Mouse (Mus musculus) embryo, embryonic 10.5 days (tissue): ENCODE measurements at regions not wholly inside any gene's neighbourhood (a gene's known extent, or its start where the extent isn't known, plus 50 kb on each side); places are given as distances from the start of the nearest gene placed in this dataset.
A peak's percentile ranks its signal among the peaks of the same experiment; 100 is the strongest.

Experiments used
- DNase-seq: peaks from one replicate; pipeline ENCODE4 v3.0.0-alpha.2; 2015; ENCODE audit warnings: low spot score

DNA sequence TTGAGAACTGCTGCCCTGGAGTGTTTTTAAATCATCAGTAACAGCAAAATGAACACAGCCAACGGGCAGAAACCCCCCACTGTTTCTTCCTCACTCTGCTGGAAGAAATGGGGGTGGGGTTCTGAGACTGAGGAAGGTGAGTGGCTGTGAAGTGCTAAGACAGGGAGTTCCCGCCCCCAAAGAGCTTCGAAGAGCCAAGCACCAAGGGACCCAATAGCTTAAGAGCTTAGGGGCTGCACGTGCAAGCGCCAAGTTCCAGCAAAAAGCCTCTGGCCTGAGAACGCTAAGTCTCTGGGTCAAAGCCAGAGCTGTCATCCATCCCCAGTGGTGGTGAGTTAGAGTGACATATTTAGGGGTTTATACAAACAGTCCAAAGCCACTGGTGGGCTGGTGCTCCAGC is 55.1 kb upstream of the Pcbd1 start:
- DNase-seq = no peak

DNA sequence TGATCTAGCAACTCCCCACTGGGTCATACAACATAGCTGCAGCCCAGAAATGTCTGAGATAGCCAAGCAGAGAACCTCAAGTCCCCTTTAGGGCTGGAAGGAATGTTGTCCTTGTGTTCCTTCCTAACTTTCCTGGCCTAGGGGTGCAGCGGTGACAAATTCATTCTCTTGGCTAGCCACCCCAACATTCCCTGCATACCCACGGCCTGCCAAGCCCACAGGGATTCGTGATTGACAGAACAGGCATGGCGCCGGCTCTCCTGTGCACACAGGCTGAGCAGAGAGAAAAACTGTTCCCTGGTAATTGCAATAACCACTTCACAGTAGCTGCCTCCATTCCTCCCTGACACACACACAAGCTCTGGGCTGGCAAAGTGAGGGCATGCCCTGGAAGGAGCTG is 60.5 kb upstream of the Pcbd1 start:
- no peak for DNase-seq

DNA sequence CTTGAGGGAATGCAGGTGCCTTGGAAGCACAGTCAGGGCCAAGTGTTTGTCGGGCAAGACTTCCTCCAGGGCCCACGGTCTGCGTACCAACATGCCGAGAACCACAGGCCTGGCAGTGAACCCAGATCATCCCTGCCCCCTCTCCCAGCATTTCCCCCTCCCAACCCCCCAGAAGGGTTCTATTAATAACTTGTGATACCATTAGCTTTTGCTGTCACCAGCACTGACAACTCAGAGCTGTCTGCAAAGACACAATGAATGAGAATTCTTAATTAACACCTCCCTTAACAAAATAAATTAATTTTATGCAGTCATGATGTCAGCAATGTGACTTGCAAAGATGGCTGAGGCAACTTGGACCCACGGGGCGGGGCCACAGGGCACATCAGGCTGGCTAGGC is 61.9 kb upstream of the Pcbd1 start:
- no peak for DNase-seq

DNA sequence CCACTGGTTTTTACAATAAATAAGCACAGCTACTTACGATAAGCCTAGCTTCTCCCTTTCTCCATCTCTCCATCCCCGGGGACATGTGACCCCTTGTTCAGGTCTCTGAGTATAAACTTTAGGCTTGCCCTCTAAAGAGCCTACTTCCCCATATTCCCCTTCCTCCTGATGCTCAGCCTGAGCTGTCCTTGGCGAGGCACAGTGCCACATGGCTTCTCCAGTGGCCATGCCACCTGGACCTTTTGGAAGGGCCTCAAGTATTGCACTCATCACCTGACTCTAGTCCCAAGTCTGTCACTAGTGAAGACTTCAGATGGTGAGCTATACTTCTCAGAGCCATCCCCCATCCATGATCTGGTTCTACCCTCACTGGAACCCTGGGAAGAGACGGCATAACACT is 64.1 kb upstream of the Pcbd1 start:
- DNase-seq = no peak

DNA sequence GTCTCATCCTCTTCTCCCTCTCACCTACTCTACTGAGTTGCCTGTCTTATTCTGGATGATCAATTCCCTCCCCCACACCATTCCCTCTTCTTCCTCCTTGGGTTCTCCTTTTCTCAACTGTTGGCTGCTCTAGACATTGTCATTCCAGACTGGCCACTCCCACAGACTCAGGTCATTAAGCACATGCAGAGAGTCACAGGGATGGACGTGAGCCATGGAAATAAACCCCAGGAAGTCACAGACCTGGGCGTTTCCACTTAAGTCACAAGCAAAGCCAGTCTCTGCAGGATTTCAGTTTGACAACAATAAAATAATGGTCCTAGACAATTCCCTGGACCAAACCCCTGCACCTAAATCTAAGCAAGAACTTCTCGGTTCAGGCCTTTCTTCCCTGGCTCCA is 65.0 kb upstream of the Pcbd1 start:
- DNase-seq = no peak

DNA sequence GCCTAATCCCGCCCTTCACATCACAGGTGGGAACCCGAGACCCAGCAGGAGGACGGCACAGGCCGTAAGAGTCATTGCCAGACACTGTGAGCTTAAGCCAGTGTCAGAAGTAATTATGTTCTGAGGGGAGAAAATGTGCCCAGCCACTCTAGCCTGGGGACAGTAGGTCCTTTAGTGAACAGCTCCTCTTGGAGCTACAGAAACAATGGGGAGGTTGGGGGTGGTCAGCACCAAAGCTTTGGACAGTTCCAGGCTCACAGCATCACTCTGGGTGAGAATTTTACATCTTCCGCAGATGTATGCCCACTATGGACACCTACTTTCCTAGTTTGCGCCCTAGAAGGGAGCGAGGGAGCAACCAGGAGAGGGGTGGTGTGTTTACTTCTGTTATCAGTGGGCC is 65.7 kb upstream of the Pcbd1 start:
- DNase-seq = peak; percentile 68

DNA sequence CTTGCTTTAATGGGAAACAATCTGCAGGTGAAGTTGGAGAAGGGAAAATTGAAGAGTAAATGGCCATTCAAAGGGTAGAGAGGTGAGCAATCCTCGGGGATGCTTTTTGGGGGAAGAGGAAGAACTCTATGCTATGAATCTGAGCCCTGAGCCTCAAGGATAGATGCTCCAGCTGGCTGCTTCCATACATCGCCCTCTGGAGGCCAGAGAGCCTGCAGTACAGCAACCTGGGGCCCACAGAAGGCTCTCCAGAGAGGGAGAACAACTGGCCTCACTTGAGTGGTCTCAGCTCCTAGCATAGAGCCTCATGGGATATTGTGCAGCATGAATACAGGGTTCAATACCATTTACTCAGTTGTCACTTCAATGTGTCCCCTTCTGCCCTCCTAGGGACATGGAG is 69.6 kb upstream of the Pcbd1 start:
- peak; percentile 18 for DNase-seq

DNA sequence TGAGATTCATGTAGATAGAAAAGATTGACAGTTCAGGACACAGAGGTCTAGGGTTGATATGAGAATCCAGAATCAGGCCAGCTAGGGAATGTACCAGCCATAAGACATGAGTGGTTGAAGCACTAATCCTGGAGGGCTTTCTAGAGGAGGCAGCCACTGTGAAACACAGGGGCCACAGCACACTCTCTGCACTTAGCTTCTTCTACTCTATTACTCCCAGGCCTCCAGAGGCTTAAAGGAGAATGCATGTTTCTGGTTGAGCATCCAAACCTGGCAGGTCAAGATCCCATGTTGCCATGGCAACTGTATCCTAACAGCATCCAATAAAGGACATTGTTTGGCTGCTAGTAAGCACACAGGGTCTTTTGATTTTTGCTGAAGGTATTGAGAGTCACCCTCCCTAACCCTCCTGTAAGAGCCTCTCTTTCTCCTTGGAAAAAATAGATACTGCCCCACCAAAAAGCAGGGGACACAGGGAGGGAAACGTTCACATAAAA is 76.9 kb upstream of the Pcbd1 start:
- DNase-seq = peak; percentile 39

DNA sequence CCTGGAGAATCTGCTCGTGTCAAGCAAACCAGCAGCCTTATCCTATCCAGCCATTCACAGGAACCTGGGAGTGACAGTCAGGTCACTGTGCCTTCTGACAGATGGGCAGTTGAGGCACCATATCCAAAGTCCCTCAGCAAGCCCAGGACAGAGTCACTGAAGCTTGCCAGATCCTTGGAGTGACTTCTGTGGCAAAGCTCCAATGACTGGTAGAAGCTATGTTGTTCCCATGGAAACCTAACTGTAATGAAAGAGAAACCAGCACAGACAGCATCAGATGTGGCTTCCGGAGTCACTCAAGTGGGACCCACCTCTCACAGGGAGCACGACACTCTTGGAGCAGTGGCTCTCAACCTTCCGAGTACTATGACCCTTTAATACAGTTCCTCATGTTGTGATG is 78.4 kb upstream of the Pcbd1 start:
- no peak for DNase-seq

DNA sequence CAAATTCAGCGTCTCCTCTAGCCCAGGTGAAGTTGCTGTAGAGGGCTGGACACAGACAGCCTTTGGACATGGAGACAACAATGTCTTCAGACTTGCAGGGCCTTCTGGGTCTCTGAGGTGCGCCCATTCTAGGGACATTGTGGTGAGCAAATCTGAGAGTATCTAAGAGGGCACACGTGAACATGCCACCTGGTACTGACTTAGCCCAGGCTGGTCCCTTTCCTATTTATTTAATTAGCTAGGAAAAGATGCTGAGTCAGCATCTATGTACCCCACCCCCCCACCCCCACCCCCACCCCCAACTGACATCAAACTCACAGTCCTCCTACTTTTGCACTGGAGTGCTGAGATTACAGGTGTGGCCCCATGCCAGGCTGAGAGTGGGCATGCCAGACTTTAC is 81.7 kb upstream of the Pcbd1 start:
- DNase-seq = no peak

DNA sequence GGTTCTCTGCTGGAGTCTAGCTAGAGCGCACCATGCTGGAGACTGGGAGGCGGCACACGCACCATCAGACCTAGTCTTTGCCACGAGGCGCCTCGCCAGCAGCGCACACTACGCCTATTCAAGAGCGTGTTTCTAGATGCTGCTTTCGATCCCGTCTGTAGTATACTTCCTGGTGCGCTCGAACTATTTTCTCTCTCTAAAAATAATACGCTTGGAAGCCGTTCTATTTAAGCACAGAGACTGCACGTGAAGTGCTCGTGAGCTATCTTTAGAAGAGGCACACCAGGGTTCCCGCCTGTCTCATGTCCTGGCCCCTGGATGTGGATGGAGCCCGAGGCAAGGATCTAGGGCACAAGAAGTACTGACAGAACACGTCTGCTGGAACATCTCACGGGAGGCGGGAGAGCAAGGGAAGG is 87.4 kb upstream of the Pcbd1 start:
- DNase-seq = no peak

DNA sequence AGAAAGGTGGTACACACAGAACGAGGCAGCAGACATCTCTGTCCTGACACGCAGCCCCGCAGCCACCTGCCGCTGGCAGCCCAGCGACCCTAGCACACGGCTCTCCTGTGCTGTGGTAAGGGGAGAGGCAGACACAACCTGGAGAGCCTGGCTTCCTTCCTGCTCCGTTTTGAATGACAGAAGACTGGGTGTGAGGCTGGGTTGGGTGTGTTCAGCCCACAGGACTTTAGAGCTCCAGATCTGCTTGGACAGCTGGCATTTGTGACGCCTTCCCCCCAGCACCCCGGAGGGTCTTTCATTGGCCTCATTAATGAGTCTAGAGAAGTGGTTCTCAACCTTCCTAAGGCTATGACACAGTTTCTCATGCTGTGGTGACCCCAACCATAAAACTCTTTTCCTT is 91.7 kb upstream of the Pcbd1 start:
- no peak for DNase-seq

DNA sequence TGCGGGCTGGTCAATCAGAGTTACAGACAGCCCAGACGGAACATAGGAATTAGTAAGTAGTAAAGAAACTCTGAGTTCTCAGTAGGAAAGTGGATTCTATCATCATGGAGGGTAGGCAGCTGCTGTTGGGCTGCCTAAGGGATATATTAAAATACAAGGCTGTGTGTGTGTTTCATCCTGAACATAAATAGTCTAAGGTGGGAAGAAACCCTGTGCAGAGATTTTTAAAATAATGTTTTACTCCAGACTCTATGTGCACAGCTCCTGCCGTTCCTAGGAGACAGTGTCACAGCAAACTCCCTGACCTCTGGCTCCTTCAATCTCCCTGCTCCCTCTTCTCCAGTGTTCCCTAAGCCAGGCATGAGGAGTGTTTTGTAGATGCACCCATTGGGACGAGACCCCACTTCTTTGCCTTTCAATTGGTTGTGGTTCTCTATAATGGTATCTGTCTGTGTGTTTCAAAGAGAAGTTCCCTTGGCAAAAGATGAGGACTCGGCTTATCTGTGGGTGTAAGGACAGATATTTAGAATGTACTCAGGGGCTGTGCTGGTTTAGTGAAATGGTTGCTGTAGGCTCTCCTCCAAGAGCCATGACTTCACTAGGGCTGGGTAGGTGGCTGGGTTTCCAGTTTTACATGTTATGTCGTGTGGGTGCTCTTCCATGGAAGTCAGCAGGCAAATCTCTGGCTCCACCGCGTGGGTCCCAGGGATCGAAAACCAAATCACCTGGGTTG is 93.1 kb upstream of the Pcbd1 start:
- DNase-seq = no peak

DNA sequence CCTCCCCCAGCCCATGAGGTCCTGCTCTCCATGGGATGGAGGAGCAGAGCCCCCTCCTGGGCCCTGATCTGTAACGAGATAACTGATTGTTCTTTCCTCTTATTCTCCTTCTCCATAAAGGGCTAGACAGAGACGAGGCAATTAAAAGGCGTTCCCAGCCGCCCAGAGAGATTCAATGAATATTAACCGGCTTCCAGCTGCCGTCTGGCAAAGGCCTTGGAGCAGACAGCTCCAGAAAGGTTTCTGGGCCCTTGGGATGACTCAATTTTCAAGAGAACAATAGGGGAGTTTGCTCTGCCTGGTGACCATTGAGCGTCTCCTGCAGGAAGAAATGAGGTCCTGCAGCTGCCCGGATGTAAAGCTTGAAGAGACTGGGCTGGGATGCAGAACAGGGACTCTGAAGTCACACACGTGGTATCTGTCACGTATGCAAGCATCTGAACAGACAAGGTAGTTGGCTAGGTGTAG is 104.0 kb upstream of the Pcbd1 start:
- DNase-seq = peak; percentile 79

DNA sequence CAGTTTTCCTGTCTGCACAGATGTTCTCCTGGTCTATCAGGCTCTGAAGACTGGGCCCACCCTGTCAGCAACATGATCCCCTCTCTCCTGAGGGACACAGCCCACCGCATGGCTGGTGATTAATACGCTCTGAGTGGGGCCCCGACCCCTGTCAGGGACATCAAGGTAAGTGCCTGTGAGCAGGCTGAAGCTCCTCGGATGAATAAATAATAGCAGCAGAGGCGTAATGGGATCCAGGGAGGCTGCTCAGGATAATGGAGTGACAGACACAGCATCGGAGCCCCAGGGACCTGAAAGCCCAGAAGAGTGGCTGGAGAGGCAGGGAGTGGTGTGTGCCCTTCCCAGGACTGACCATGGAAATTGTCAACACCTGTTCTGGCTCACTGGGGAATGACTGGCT is 107.4 kb upstream of the Pcbd1 start:
- DNase-seq = peak; percentile 32

DNA sequence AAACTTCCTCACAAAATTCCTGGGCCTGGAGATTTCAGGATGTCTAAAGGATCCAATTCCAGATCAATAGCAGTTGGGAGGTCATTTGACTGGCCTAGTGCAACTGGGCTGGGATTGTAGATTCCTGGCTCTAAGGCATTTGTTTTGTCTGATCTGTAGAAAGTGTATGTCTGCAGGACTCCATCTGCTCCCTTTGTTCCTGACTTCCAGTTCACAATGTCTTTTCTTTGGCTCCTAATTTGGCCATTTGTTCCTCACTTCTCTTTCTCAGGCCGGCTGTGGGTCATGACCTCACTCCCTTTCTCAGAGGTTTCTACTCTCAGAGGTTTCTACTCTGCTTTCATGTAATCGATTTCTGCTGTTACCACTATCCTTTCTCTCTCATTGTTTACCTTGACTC is 115.5 kb upstream of the Pcbd1 start:
- DNase-seq = peak; percentile 8

DNA sequence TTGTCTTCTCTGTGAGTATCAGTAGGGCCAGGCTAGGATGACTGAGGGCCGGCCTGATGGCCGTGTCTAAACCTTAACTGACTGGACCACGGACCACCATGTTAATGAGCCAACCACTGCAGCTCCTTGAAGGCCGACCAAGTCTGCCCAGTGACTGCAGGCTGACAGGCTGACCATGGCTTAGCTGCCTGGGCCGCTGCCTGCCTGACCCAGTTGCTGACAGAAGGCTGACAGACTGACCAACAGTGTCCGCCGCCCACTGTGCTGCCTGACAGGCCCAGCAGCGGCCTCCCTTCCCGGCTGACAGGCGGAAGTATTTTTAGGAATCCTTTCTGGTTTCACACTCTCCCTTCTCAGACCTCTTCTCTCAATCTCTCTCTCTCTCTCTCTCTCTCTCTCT is 124.3 kb upstream of the Pcbd1 start:
- DNase-seq = no peak

DNA sequence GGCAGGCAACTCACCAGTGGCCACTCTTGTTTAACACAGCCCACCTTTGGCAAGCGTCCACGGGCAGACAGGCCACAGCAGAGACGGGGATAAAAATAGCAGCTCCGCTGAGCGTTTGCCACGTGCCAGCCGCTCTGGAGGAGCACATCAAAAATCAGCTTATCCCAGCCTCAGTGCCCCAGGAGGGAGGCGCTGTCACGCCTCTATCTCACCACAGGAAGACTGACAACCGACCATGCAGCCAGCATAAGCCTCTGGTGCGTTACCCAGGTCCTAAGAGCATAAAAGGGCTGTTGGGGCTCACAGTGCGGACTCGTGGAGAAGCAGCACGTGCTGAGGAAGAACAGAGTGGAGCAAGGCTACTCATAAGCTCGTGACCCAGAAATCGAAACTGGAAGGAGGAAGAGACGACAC is 126.4 kb upstream of the Unc5b start:
- DNase-seq = no peak

DNA sequence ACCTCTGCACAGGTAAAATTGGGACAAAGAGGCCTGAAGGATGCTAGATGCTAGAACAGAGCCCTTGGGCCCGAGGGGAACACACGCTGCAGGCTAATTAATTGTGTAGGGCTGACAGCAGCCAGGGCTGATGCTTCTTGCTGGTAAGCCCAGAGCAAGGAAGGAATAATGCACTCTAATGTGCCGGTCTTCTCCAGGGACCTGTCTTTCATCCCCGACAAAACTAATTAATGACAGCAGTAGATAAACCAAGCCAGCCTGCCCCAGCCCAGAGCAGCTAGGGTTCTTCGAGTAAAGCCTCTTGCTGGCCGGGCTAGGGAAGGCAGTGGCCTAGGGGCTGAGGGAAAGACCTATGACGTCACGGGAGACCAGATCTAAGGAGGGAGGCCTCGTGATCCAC is 124.1 kb upstream of the Unc5b start:
- no peak for DNase-seq

DNA sequence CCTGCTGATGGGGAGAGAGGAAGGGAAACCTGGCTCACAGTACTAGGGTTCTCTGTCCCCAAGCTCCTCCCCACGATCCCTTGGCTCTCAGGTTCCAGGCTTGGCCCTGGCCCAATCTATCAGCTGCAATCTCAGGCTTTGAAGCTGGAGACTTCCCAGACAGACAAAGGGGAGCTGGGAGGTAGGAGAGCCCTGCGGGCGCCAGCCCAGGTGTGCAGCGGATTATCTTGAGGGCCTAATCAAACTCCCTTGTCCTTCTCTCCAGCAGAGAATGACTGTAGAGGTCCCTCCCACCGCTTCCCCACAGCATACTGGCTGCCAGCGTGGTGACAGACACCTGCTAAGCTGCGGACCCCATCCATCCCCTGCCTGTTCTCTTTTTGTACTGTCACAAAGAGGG is 121.1 kb upstream of the Unc5b start:
- DNase-seq = no peak

DNA sequence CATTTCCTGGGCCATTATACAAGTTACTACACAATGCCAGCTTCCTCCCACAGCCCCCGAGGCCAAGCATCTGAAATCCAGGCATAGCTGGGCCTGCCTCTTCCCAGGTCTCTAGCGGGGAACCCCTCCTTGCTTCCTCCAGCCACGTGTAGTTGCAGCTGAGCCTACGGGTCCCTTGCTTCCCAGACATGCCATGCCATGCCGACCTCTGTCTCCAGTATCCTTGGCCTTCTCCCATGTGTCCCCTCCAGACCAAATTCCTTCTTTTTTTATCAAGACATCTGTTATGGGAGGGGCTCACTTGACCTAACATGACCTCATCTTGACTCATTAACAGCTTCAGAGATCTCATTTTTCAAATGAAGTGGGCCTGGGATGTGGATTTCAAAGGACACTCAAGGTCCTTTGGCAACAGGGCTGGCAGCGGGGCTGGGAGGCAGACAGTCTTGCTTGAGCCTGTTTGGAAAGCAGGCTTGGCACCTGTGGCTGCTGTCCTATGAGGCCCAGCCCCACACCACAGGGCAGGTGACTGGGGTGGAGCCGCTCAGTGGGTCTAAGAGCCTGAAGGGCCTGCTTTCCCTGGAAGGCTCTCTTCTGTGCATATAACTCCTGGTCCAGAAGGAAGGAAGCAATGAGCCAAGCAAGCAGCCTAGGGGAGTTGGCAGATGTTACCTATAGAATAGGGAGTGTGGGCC is 117.7 kb upstream of the Unc5b start:
- peak; percentile 34 for DNase-seq

DNA sequence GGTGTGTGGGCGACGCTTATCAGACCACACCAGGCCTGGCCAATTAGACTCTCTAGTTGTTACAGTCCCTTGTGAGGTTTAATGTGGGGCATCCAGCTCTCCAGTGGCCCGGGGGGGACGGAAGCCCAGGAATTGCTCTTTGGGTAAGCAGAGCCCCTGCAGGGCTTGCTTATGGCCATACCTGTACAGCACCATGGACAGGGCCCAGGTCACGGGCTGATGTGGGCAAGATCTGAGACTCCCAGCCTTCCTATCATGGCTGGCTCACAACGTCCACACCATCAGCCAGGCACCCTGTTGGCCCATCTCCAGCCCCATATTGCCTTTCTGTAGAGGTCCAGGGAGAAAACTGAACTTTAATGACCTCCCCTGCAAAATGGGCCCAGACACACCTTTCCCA is 111.7 kb upstream of the Unc5b start:
- no peak for DNase-seq

DNA sequence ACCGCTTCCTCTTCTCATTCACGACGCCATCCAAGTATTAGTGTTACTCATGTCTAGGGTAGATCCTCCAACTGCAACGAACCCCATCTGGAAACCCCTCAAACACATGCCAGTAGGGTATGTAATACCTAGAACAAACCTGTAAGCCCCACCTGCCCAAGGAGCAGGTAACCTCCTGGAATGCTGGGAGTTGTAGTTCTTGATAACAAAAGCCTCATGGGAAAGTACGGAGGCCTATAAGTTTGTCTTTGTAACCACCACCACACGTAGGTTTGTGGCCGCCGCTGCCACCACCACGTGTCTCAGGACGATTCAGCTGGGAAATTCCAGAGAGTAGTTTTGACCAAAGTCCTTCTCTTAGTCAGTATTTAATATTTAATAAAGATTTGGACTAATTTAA is 107.4 kb upstream of the Unc5b start:
- DNase-seq = no peak

DNA sequence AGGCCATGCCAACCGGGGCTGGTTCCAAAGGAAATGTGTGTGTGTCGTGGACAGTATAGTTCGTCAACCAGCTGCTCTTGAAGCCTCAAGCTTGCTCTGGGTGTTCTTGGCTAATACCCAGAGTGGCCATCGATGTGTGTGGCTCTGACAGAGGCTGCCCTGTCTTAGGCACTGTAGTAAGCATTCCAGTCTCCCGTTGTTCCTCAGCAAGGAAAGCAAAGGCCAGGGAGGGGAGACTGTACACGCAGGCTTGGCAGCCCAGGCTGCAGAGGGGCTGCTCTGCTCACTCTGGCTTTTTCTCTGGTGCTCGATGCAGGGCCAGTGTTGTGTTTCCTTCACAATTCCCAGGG is 106.1 kb upstream of the Unc5b start:
- DNase-seq = no peak
